ENCODE assay signal across 10 mouse cellular contexts in the genomic region with DNA sequence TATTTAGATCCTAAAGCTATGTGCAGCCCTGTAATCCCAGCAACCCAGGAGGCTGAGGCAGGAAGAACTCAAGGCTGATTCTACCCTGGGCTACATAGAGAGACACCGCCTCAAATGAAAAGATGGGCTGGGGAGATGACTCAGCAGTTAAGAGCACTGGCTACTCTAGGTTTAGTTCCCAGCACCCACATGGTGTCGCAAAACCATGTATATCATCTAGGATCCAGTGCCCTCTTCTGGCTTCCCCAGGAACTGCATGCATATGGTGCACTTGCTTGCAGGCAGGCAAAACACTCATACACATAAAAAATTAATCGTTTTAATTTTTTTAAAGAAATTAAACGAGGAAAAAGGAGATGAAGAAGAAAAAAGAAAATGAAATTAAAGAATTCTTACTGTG. TPM values are rescaled to one million over a fixed set of nuclear protein-coding genes. Genes with fewer than 3 reads are reported as not detected.
DNase-seq lines count a peak whose midpoint lies in the region; ATAC-seq and TF ChIP-seq lines count a peak whose summit lies in the region.
"Had no signal": no experiment of that assay in that cellular context is flagged by ENCODE, and none has a peak within 500 bp of the region (broad histone marks: within the 10 kb centered on the region; RNA-seq: fewer than 3 reads in every experiment).

No protein-coding gene starts in this region.

- no peaks in the 10 kb centered on the region for H3K9me3 ChIP-seq in hindbrain, postnatal 0 days (ENCODE audit: low read length)
- no peaks in the 10 kb centered on the region for H3K9me3 ChIP-seq in hindbrain, embryonic 13.5 days
- H3K9me3 ChIP-seq in liver, embryonic 14.5 days (ENCODE audit: control insufficient read depth, low read length): no peaks in the 10 kb centered on the region

- no peaks in the 10 kb centered on the region for H3K4me1 ChIP-seq in hindbrain, postnatal 0 days (ENCODE audit: insufficient read depth, low read length)
- H3K4me1 ChIP-seq in hindbrain, embryonic 13.5 days (replicated peaks): no peaks in the 10 kb centered on the region
- H3K4me1 ChIP-seq in liver, embryonic 14.5 days (replicated peaks; ENCODE audit: control insufficient read depth in 2 of 2, insufficient read depth in 2 of 2, low read length in 1 of 2): no peaks in the 10 kb centered on the region

- no peak for DNase-seq in hindbrain, postnatal 0 days (ENCODE audit: low spot score)
- peak; percentile 36 for DNase-seq in thymus, postnatal 14 days
- DNase-seq in thymus, adult 18-20 months: no peak
- DNase-seq in liver, embryonic 14.5 days (ENCODE audit: low read depth in 3 of 3, low spot score in 3 of 3): no peak
- no peak for DNase-seq in retina, embryonic 14.5 days (ENCODE audit: low spot score)
- no peak for DNase-seq in retina, postnatal 1 day
- no peak for DNase-seq in layer of hippocampus, adult 9-10 months (ENCODE audit: low spot score)
- DNase-seq: heart, adult 18-20 months had no signal

- no peaks in the 10 kb centered on the region for H3K36me3 ChIP-seq in hindbrain, postnatal 0 days (ENCODE audit: insufficient read depth, low read length)
- H3K36me3 ChIP-seq in hindbrain, embryonic 13.5 days: no peaks in the 10 kb centered on the region
- no peaks in the 10 kb centered on the region for H3K36me3 ChIP-seq in liver, embryonic 14.5 days (replicated peaks; ENCODE audit: control insufficient read depth, insufficient read depth, low read depth)

- H3K9ac ChIP-seq in hindbrain, postnatal 0 days (replicated peaks; ENCODE audit: low read length): no peak overlapping the region
- no peak overlapping the region for H3K9ac ChIP-seq in hindbrain, embryonic 13.5 days
- H3K9ac ChIP-seq in liver, embryonic 14.5 days (replicated peaks): no peak overlapping the region

- H3K4me3 ChIP-seq in hindbrain, postnatal 0 days (ENCODE audit: low read length): no peak overlapping the region
- no peak overlapping the region for H3K4me3 ChIP-seq in hindbrain, embryonic 13.5 days
- no peak overlapping the region for H3K4me3 ChIP-seq in liver, embryonic 14.5 days (ENCODE audit: insufficient read depth in 1 of 2, low read depth in 2 of 2, low read length in 2 of 2)
- H3K4me3 ChIP-seq: erythroblast, embryonic 14.5 days had no signal

- no peaks in the 10 kb centered on the region for H3K27me3 ChIP-seq in hindbrain, postnatal 0 days (ENCODE audit: insufficient read depth, low read length)
- H3K27me3 ChIP-seq in hindbrain, embryonic 13.5 days: no peaks in the 10 kb centered on the region
- no peaks in the 10 kb centered on the region for H3K27me3 ChIP-seq in liver, embryonic 14.5 days (ENCODE audit: control insufficient read depth, insufficient read depth, low read length)

- 89% methylated on average over 4 of the region's 4 CpGs for WGBS in hindbrain, postnatal 0 days
- 85% methylated on average over 4 of the region's 4 CpGs for WGBS in hindbrain, embryonic 13.5 days
- WGBS in liver, embryonic 14.5 days (ENCODE audit: insufficient replicate concordance): 63% methylated on average over 4 of the region's 4 CpGs

- H3K4me2 ChIP-seq in hindbrain, postnatal 0 days (ENCODE audit: low read depth, low read length): no peak overlapping the region
- no peak overlapping the region for H3K4me2 ChIP-seq in hindbrain, embryonic 13.5 days
- H3K4me2 ChIP-seq in liver, embryonic 14.5 days (ENCODE audit: low read depth): no peak overlapping the region

- no peak for TF ChIP-seq EP300 in liver, embryonic 14.5 days (IDR thresholded peaks at IDR 0.05; ENCODE audit: low read depth)

- H3K27ac ChIP-seq in hindbrain, postnatal 0 days: no peak overlapping the region
- H3K27ac ChIP-seq in hindbrain, embryonic 13.5 days: no peak overlapping the region
- no peak overlapping the region for H3K27ac ChIP-seq in liver, embryonic 14.5 days

- ATAC-seq in hindbrain, postnatal 0 days: no peak
- no peak for ATAC-seq in hindbrain, embryonic 13.5 days (ENCODE audit: low FRiP score)
- no peak for ATAC-seq in liver, embryonic 14.5 days (ENCODE audit: insufficient read depth)

- peak; percentile 26; the same call in 1 of the 2 replicates for TF ChIP-seq CTCF in hindbrain, postnatal 0 days (IDR thresholded peaks at IDR 0.05; ENCODE audit: low read depth)
- peak; percentile 59 for TF ChIP-seq CTCF in liver, embryonic 14.5 days (IDR thresholded peaks at IDR 0.05; ENCODE audit: low read depth)

RNA-seq across cellular contexts. Expression of a gene that starts 23.7 kb away (rescaled TPM):
- 9.8 and 11.1 TPM in 2 replicates for total RNA-seq in hindbrain, postnatal 0 days (2014; rRNA removed)
- polyA plus RNA-seq in hindbrain, postnatal 0 days (2015; fragmentation: Nextera tagmentation; extraction: Ambion mirVana): 28.1 TPM in 2 replicates
- 28.6 and 35.6 TPM in 2 replicates for polyA plus RNA-seq in hindbrain, embryonic 13.5 days (2015; fragmentation: Nextera tagmentation; extraction: Ambion mirVana)
- 5.4 and 10.1 TPM in 2 replicates for polyA plus RNA-seq in liver, embryonic 14.5 days (2012; rRNA removed)
- polyA plus RNA-seq in liver, embryonic 14.5 days (2014; fragmentation: Nextera tagmentation; extraction: Ambion mirVana): 18.4 and 19.4 TPM in 2 replicates
